Mouse (Mus musculus): ENCODE measurements around the gene Fibin. TPM values are rescaled to one million over a fixed set of nuclear protein-coding genes. Genes with fewer than 3 reads are reported as not detected.

Fibin gene
- polyA plus RNA-seq, 2 experiments, result 0.24 to 0.28 TPM

- Histone ChIP-seq H3K36me3 (replicated peaks; ENCODE audit: control insufficient read depth, insufficient read depth, low read depth) (no peaks in the 10 kb centered on the region), H3K4me3 (ENCODE audit: insufficient read depth in 1 of 2, low read depth in 2 of 2, low read length in 2 of 2) (no peak within 1 kb of the TSS), H3K4me2 (ENCODE audit: low read depth) (no peak within 1 kb of the TSS), H3K27me3 (ENCODE audit: control insufficient read depth, insufficient read depth, low read length) (no peaks in the 10 kb centered on the region), H3K27ac (no peak within 1 kb of the TSS), H3K9ac (replicated peaks) (no peak within 1 kb of the TSS), H3K9me3 (ENCODE audit: control insufficient read depth, low read length) (no peaks in the 10 kb centered on the region), H3K4me1 (replicated peaks; ENCODE audit: control insufficient read depth in 2 of 2, insufficient read depth in 2 of 2, low read length in 1 of 2) (peaks cover 0 to 7% of the 10 kb centered on the region in 2 experiments; a peak in 2 of 4 replicates)
- 58% methylated on average over 6 of the region's 6 CpGs for WGBS (ENCODE audit: insufficient replicate concordance)
- ATAC-seq (ENCODE audit: insufficient read depth), result no peak
- no peak for DNase-seq (ENCODE audit: low read depth in 3 of 3, low spot score in 3 of 3)
- TF ChIP-seq EP300 (IDR thresholded peaks at IDR 0.05; ENCODE audit: low read depth) (no peak), CTCF (IDR thresholded peaks at IDR 0.05; ENCODE audit: low read depth) (no peak)
These were observed 48.4 kb downstream of the Fibin start, which contains the start of gene Bbox1 for GRCm38 (mm10) chr2:110314509-110315155. Bbox1 (minus strand) TSS chr2:110314560.

DNA sequence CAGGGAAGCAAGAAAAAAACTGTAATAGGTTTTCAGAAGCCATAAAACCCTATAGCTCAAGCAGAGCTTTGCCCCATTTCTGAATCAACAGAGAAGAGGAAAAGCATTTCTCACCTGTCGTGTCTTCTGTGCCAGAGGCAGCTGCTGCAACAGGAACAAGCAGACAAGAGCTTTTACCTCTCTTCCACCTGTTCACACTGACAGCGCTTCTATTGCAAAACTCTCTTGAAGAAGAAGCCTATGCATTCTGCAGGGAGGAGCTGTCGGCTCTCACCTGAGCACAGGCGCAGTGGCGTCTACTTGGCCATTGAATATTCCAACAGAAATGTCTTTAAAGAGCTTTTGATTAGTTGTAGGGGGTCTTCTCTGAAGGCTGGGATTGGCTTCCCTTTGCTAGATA, 48.9 kb downstream of the Fibin start:
- Histone ChIP-seq H3K27me3 (ENCODE audit: control insufficient read depth, insufficient read depth, low read length) (no peaks in the 10 kb centered on the region), H3K36me3 (replicated peaks; ENCODE audit: control insufficient read depth, insufficient read depth, low read depth) (no peaks in the 10 kb centered on the region), H3K4me2 (ENCODE audit: low read depth) (no peak overlapping the region), H3K4me3 (ENCODE audit: insufficient read depth in 1 of 2, low read depth in 2 of 2, low read length in 2 of 2) (no peak overlapping the region), H3K27ac (no peak overlapping the region), H3K4me1 (replicated peaks; ENCODE audit: control insufficient read depth in 2 of 2, insufficient read depth in 2 of 2, low read length in 1 of 2) (peaks cover 0 to 7% of the 10 kb centered on the region in 2 experiments; a peak in 2 of 4 replicates), H3K9me3 (ENCODE audit: control insufficient read depth, low read length) (no peaks in the 10 kb centered on the region), H3K9ac (replicated peaks) (no peak overlapping the region)
- WGBS (ENCODE audit: insufficient replicate concordance), result 61% methylated on average over 5 of the region's 5 CpGs
- ATAC-seq (ENCODE audit: insufficient read depth), result no peak
- DNase-seq (ENCODE audit: low read depth in 3 of 3, low spot score in 3 of 3), result no peak
- no peak for TF ChIP-seq EP300 (IDR thresholded peaks at IDR 0.05; ENCODE audit: low read depth)
- no peak for TF ChIP-seq CTCF (IDR thresholded peaks at IDR 0.05; ENCODE audit: low read depth)

DNA sequence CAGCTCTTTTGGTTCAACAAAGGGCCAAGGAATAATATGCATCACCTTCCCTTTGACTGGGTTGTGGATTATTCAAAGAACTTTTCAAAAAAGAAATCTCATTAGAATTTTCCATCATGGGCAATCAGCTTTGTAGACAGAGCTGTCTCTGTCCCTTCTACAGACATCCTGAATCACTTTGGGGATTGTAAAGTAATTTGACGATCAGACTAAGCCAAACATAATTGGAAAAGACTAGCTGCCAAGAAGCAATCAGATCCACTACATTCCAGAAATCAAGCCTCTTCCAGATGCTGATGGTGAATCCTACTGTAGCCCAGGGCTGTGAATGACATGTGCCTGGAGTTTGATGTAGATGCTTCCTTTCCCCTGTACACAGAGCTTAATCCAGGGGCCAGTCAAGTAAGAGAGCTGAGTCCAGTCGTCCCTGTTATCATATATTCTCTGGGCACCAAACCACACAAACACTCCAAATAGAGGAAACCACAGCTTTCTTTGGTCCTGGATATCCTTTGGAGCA, 49.6 kb downstream of the Fibin start:
- no peak for DNase-seq (ENCODE audit: low read depth in 3 of 3, low spot score in 3 of 3)
- H3K27ac ChIP-seq, result no peak overlapping the region
- H3K9ac ChIP-seq (replicated peaks), result no peak overlapping the region
- ATAC-seq (ENCODE audit: insufficient read depth), result no peak
- no peaks in the 10 kb centered on the region for H3K36me3 ChIP-seq (replicated peaks; ENCODE audit: control insufficient read depth, insufficient read depth, low read depth)
- H3K4me3 ChIP-seq (ENCODE audit: insufficient read depth in 1 of 2, low read depth in 2 of 2, low read length in 2 of 2), result no peak overlapping the region
- no peaks in the 10 kb centered on the region for H3K27me3 ChIP-seq (ENCODE audit: control insufficient read depth, insufficient read depth, low read length)
- WGBS (ENCODE audit: insufficient replicate concordance), result 38% methylated on average over 2 of the region's 2 CpGs
- peaks cover 0 to 7% of the 10 kb centered on the region in 2 experiments; a peak in 2 of 4 replicates for H3K4me1 ChIP-seq (replicated peaks; ENCODE audit: control insufficient read depth in 2 of 2, insufficient read depth in 2 of 2, low read length in 1 of 2)
- no peak overlapping the region for H3K4me2 ChIP-seq (ENCODE audit: low read depth)
- TF ChIP-seq CTCF (IDR thresholded peaks at IDR 0.05; ENCODE audit: low read depth) (no peak), EP300 (IDR thresholded peaks at IDR 0.05; ENCODE audit: low read depth) (no peak)
- no peaks in the 10 kb centered on the region for H3K9me3 ChIP-seq (ENCODE audit: control insufficient read depth, low read length)

Other genes starting within 250 kb of the Fibin start
- gene Bbox1, start 48.6 kb downstream of the Fibin start, polyA plus RNA-seq (2012; rRNA removed), result 1.9 and 2.2 TPM in 2 replicates
- gene Bbox1, start 48.6 kb downstream of the Fibin start, polyA plus RNA-seq (2014; fragmentation: Nextera tagmentation; extraction: Ambion mirVana), result 5.7 and 6.5 TPM in 2 replicates
- gene Slc5a12, start 234.1 kb upstream of the Fibin start, polyA plus RNA-seq (2012; rRNA removed), result not detected in 2 replicates
- not detected in 2 replicates for gene Slc5a12, start 234.1 kb upstream of the Fibin start, polyA plus RNA-seq (2014; fragmentation: Nextera tagmentation; extraction: Ambion mirVana)